Mouse (Mus musculus): ENCODE data around the gene Jrkl. TPM values are rescaled to one million over a fixed set of nuclear protein-coding genes. Genes with fewer than 3 reads are reported as not detected.

Jrkl gene
- polyA plus RNA-seq (2016; fragmentation: Nextera tagmentation; extraction: Ambion mirVana) = 12.8 and 14.0 TPM in 2 replicates

GRCm38 (mm10) chr9:13245481-13245880 is at the start of gene Jrkl:
Gene Jrkl (minus strand): TSS chr9:13245829.
- H3K4me2 ChIP-seq (replicated peaks) = peak within 1 kb of the TSS; percentile 58
- peak within 1 kb of the TSS; percentile 67 for H3K27ac ChIP-seq (replicated peaks)
- H3K36me3 ChIP-seq = no peaks in the 10 kb centered on the region
- WGBS = 6% methylated on average over 10 of the region's 10 CpGs
- H3K9me3 ChIP-seq = no peaks in the 10 kb centered on the region
- peaks cover 22% of the 10 kb centered on the region for H3K4me1 ChIP-seq
- H3K4me3 ChIP-seq = peak within 1 kb of the TSS; percentile 60
- peak within 1 kb of the TSS; percentile 46 for H3K9ac ChIP-seq (replicated peaks)
- ATAC-seq (ENCODE audit: low FRiP score, low read depth) = no peak
- no peaks in the 10 kb centered on the region for H3K27me3 ChIP-seq

GRCm38 (mm10) chr9:13287482-13287881 is 41.9 kb upstream of the Jrkl start:
- H3K9ac ChIP-seq (replicated peaks) = no peak overlapping the region
- H3K4me2 ChIP-seq (replicated peaks) = no peak overlapping the region
- H3K4me3 ChIP-seq = no peak overlapping the region
- H3K27ac ChIP-seq (replicated peaks) = no peak overlapping the region
- H3K27me3 ChIP-seq = no peaks in the 10 kb centered on the region
- no peaks in the 10 kb centered on the region for H3K4me1 ChIP-seq
- no peak for ATAC-seq (ENCODE audit: low FRiP score, low read depth)
- no peaks in the 10 kb centered on the region for H3K9me3 ChIP-seq
- WGBS = 75% methylated on average over 2 of the region's 2 CpGs
- no peaks in the 10 kb centered on the region for H3K36me3 ChIP-seq

- Histone ChIP-seq H3K4me2 (replicated peaks) (no peak overlapping the region), H3K4me1 (no peaks in the 10 kb centered on the region), H3K4me3 (no peak overlapping the region), H3K36me3 (no peaks in the 10 kb centered on the region), H3K27ac (replicated peaks) (no peak overlapping the region), H3K27me3 (no peaks in the 10 kb centered on the region), H3K9ac (replicated peaks) (no peak overlapping the region), H3K9me3 (no peaks in the 10 kb centered on the region)
- ATAC-seq (ENCODE audit: low FRiP score, low read depth) = no peak
- 93% methylated on average over 1 of the region's 1 CpGs for WGBS
These were observed 27.6 kb upstream of the Jrkl start for GRCm38 (mm10) chr9:13273219-13273618.

- Histone ChIP-seq H3K4me3 (no peak overlapping the region), H3K4me2 (replicated peaks) (no peak overlapping the region), H3K27ac (replicated peaks) (no peak overlapping the region), H3K27me3 (no peaks in the 10 kb centered on the region), H3K9me3 (no peaks in the 10 kb centered on the region), H3K36me3 (no peaks in the 10 kb centered on the region), H3K9ac (replicated peaks) (no peak overlapping the region), H3K4me1 (no peaks in the 10 kb centered on the region)
- ATAC-seq (ENCODE audit: low FRiP score, low read depth) = no peak
- 90% methylated on average over 3 of the region's 3 CpGs for WGBS
These were observed 15.4 kb upstream of the Jrkl start for GRCm38 (mm10) chr9:13260980-13261379.

GRCm38 (mm10) chr9:13258173-13258572 is 12.5 kb upstream of the Jrkl start:
- no peaks in the 10 kb centered on the region for H3K9me3 ChIP-seq
- no peaks in the 10 kb centered on the region for H3K27me3 ChIP-seq
- no peak overlapping the region for H3K4me2 ChIP-seq (replicated peaks)
- no peaks in the 10 kb centered on the region for H3K36me3 ChIP-seq
- no peak overlapping the region for H3K9ac ChIP-seq (replicated peaks)
- no peak for ATAC-seq (ENCODE audit: low FRiP score, low read depth)
- 88% methylated on average over 2 of the region's 2 CpGs for WGBS
- no peak overlapping the region for H3K4me3 ChIP-seq
- H3K27ac ChIP-seq (replicated peaks) = no peak overlapping the region
- H3K4me1 ChIP-seq = no peaks in the 10 kb centered on the region

GRCm38 (mm10) chr9:13256726-13257125 is 11.1 kb upstream of the Jrkl start:
- WGBS = 94% methylated on average over 1 of the region's 1 CpGs
- H3K9me3 ChIP-seq = no peaks in the 10 kb centered on the region
- H3K27me3 ChIP-seq = no peaks in the 10 kb centered on the region
- no peaks in the 10 kb centered on the region for H3K4me1 ChIP-seq
- H3K27ac ChIP-seq (replicated peaks) = no peak overlapping the region
- no peak overlapping the region for H3K4me2 ChIP-seq (replicated peaks)
- no peak overlapping the region for H3K9ac ChIP-seq (replicated peaks)
- H3K4me3 ChIP-seq = no peak overlapping the region
- H3K36me3 ChIP-seq = no peaks in the 10 kb centered on the region; the same call in 1 of the 2 replicates
- no peak for ATAC-seq (ENCODE audit: low FRiP score, low read depth)

GRCm38 (mm10) chr9:13251251-13251650 is 5.6 kb upstream of the Jrkl start:
- ATAC-seq (ENCODE audit: low FRiP score, low read depth) = no peak
- H3K4me3 ChIP-seq = no peak overlapping the region
- H3K4me2 ChIP-seq (replicated peaks) = no peak overlapping the region
- H3K36me3 ChIP-seq = no peaks in the 10 kb centered on the region; the same call in 1 of the 2 replicates
- H3K27me3 ChIP-seq = no peaks in the 10 kb centered on the region
- H3K9me3 ChIP-seq = no peaks in the 10 kb centered on the region
- peaks cover 6% of the 10 kb centered on the region; the same call in 1 of the 2 replicates for H3K4me1 ChIP-seq
- 81% methylated on average over 2 of the region's 2 CpGs for WGBS
- H3K27ac ChIP-seq (replicated peaks) = no peak overlapping the region
- H3K9ac ChIP-seq (replicated peaks) = no peak overlapping the region

GRCm38 (mm10) chr9:13248104-13248503 is 2.5 kb upstream of the Jrkl start:
- Histone ChIP-seq H3K4me1 (peaks cover 22% of the 10 kb centered on the region), H3K36me3 (no peaks in the 10 kb centered on the region; the same call in 1 of the 2 replicates), H3K27ac (replicated peaks) (no peak overlapping the region), H3K27me3 (no peaks in the 10 kb centered on the region), H3K9ac (replicated peaks) (no peak overlapping the region), H3K4me3 (no peak overlapping the region), H3K4me2 (replicated peaks) (no peak overlapping the region), H3K9me3 (no peaks in the 10 kb centered on the region)
- no peak for ATAC-seq (ENCODE audit: low FRiP score, low read depth)
- WGBS = 94% methylated on average over 4 of the region's 4 CpGs

GRCm38 (mm10) chr9:13246815-13247638 is 1.4 kb upstream of the Jrkl start, which contains the start of gene Ccdc82:
Gene Ccdc82 (plus strand): TSS chr9:13246955.
- Histone ChIP-seq H3K4me3 (peak within 1 kb of the TSS; percentile 60), H3K4me1 (peaks cover 22% of the 10 kb centered on the region), H3K27ac (replicated peaks) (peak within 1 kb of the TSS; percentile 54), H3K9me3 (no peaks in the 10 kb centered on the region), H3K36me3 (no peaks in the 10 kb centered on the region), H3K27me3 (no peaks in the 10 kb centered on the region), H3K9ac (replicated peaks) (peak within 1 kb of the TSS; percentile 63), H3K4me2 (replicated peaks) (peak within 1 kb of the TSS; percentile 66)
- 3% methylated on average over 35 of the region's 39 CpGs for WGBS
- ATAC-seq (ENCODE audit: low FRiP score, low read depth) = peak; percentile 98

GRCm38 (mm10) chr9:13242321-13242720 is 3.3 kb downstream of the Jrkl start:
- H3K36me3 ChIP-seq = no peaks in the 10 kb centered on the region
- no peaks in the 10 kb centered on the region for H3K9me3 ChIP-seq
- no peak overlapping the region for H3K4me2 ChIP-seq (replicated peaks)
- no peak overlapping the region for H3K9ac ChIP-seq (replicated peaks)
- no peaks in the 10 kb centered on the region for H3K27me3 ChIP-seq
- H3K4me1 ChIP-seq = peaks cover 17% of the 10 kb centered on the region
- no peak overlapping the region for H3K27ac ChIP-seq (replicated peaks)
- H3K4me3 ChIP-seq = no peak overlapping the region
- no peak for ATAC-seq (ENCODE audit: low FRiP score, low read depth)

- Histone ChIP-seq H3K27ac (replicated peaks) (no peak overlapping the region), H3K9me3 (no peaks in the 10 kb centered on the region), H3K4me3 (no peak overlapping the region), H3K4me2 (replicated peaks) (no peak overlapping the region), H3K9ac (replicated peaks) (no peak overlapping the region), H3K36me3 (no peaks in the 10 kb centered on the region), H3K27me3 (no peaks in the 10 kb centered on the region), H3K4me1 (no peaks in the 10 kb centered on the region)
- ATAC-seq (ENCODE audit: low FRiP score, low read depth) = peak; percentile 74
- WGBS = 23% methylated on average over 5 of the region's 5 CpGs
These were observed 13.9 kb downstream of the Jrkl start for GRCm38 (mm10) chr9:13231545-13232216.

- Histone ChIP-seq H3K9ac (replicated peaks) (no peak overlapping the region), H3K27me3 (no peaks in the 10 kb centered on the region), H3K4me1 (no peaks in the 10 kb centered on the region), H3K9me3 (no peaks in the 10 kb centered on the region), H3K36me3 (no peaks in the 10 kb centered on the region), H3K27ac (replicated peaks) (no peak overlapping the region), H3K4me2 (replicated peaks) (no peak overlapping the region), H3K4me3 (no peak overlapping the region)
- WGBS = 11% methylated on average over 4 of the region's 4 CpGs
- ATAC-seq (ENCODE audit: low FRiP score, low read depth) = peak; percentile 16; the same call in 1 of the 2 replicates
These were observed 15.1 kb downstream of the Jrkl start for GRCm38 (mm10) chr9:13230553-13230952.

Measured in midbrain, embryonic 12.5 days (tissue).